Mouse (Mus musculus) lung, adult 18-20 months (tissue): ENCODE data around the gene Slc22a23.
A peak's percentile ranks its signal among the peaks of the same experiment; 100 is the strongest.

ENCODE experiments used
- DNase-seq, 2 experiments: peaks; one replicate each; pipeline ENCODE4 v3.0.0; 2022; ENCODE audit warnings: mixed read lengths in 2 of 2

Slc22a23 gene

DNA sequence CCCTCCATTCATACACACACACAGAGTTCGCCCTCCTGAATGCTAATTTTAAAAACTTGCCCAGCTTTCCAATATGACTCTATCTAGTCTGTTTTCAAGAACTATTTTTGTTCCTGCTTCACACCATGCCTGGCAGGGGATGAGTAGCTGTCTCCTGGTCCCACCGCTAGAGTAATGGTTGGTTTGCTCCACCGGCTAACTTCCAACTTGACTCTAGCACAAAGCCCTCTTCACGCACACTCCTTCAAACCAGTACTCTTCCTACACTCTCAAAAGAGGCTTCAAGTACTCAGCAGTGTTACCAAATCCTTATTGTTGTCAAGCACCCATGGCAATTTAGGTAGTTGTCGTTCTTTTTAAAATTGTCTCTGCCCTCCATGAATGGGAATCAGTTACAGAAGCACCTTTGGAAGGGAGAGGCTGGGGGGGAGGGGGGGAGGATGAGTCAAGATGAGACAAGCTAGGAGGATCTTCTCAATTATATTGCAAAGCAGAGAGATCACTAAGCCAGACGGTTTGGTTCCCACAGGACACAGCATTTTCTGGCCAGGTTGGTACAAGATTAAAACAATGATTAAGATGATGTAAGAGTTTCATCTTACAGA, 2.6 kb downstream of the Slc22a23 start:
- DNase-seq = peak; percentile 21 to 39

- DNase-seq = no peak
Measured at GRCm38 (mm10) chr13:34336895-34337294, 8.1 kb downstream of the Slc22a23 start.

- DNase-seq = no peak
Measured at GRCm38 (mm10) chr13:34334847-34335246, 10.1 kb downstream of the Slc22a23 start.

GRCm38 (mm10) chr13:34332762-34333161, 12.2 kb downstream of the Slc22a23 start:
- DNase-seq = peak; percentile 34 to 59

DNA sequence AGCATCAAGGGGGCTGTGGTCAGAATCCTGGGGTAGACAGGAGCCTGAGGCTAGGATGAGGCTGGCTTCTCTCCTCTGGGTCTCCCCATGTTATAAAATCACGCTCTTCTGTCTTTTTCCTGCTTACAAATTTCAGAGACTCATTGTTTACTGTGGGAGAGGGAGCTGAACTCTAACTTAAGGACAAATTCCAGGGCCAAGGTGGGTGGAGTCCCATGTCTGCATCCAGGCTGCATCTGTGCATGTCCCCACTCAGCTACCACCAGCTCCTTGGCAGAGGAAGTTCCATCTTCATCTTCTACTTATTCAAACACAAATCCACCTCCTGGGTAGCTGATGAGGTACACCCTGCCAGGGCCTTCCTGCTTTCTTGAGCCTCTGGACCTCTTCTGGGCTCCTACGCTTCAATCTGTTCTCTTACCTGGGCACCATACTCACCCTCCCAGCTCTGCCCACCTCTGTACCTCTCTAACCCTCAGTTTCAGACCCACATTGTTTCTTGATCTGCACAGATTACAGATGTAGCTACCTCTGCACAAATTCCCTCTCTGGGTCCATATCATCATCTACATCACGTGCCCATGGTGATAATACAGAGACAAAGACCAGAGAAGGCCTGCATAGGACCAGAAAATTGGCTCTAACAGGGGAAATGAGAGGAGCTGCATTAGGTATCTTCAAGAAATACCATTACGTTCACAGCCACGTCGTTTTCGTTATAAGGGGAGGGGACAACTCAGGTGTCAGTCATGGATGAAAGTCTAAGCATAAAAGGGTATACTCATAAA, 13.4 kb downstream of the Slc22a23 start:
- no peak for DNase-seq

- no peak for DNase-seq
Measured at GRCm38 (mm10) chr13:34329589-34329988, 15.4 kb downstream of the Slc22a23 start.

- no peak for DNase-seq
Measured at GRCm38 (mm10) chr13:34326992-34327391, 18.0 kb downstream of the Slc22a23 start.

DNA sequence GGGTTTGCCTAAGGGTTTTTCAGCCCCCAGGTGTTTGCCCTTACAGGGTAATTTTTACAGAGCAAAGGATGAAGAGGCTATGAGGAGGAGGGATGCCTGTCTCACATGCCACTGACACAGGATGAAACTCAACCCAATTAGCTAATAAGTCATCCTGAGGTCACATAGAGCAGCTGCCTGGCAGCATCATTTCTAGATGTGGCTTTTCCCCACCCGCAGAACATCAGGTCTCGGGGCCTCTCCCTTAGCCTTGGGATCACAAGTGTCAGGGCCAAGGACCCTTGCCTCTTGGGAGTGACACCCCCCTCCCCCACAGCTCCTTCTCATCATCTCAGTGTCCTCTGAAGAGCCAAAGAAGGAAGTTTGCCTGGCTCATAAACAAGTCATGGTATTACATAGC, 21.6 kb downstream of the Slc22a23 start:
- no peak for DNase-seq

DNA sequence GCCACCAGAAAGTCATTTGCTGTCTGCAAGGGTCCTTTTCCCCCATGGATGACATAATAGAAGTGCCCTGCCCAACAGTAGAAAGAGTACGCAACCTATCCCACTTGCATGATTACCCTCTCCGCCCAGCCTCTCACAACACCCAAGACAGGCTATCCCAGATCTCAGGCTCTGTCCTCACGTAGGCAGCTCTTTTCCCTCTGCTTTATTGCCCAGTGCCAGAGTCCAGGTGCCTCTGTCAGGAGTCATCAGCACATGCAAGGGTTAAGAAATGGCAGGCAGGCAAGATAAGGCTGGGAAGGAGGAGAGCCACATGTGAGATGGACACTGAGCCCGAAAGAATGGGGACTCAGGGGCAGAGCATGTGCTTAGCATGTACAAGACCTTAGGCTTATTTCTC, 24.5 kb downstream of the Slc22a23 start:
- no peak for DNase-seq

DNA sequence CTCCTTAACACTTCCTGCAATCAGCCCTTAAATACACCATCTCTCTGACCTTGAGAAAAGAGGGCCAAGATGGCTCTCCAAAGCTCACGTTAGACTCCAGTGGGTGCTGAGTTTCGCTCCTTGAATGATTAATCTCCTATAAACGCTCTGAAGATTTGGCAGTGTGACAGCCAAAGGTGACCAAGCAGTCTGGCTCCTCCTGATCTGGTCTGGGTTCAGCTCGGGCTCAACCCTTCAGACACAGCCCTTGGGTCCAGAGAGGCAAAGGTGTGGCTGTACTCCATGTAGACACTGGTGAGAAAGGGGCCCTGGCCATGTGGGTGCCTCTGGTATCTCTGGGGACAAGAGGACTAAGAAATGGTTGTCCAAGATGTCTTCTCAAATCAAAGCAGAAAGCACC, 27.9 kb downstream of the Slc22a23 start:
- DNase-seq = peak in 1 of 2 experiments; percentile 39

GRCm38 (mm10) chr13:34316511-34316910, 28.5 kb downstream of the Slc22a23 start:
- peak; percentile 31 to 47 for DNase-seq

GRCm38 (mm10) chr13:34313033-34313491, 31.9 kb downstream of the Slc22a23 start:
- peak in 1 of 2 experiments; percentile 39 for DNase-seq

DNA sequence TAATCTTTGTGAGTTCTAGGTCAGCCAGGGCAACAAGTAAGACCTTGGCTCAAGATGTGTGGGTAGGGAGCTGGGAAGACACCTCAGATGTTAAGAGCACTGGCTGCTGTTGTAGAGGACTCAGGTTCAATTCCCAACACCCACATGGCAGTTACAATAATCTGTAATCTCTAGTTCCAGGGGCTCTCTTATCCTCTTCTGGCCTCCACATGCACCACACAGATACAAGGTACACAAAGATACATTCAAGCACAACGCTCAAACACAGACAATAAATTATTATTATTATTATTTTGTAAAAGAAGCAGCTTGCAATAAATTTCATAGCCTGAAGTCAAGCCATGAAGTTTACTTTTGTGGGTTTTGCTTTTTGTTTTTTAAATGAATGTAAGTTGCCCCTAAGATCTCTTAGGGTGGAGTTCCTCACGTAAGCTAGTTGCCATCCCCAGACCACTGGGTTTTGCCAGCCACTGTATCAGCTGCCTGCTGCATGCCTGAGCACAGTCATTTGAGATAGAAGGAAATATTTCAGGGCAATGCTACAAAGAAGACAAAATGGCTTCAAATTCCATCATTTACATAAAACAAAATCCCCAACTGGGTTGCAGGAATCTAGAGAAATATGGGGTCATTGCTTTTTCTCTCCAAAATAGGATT, 32.5 kb downstream of the Slc22a23 start:
- DNase-seq = no peak

DNA sequence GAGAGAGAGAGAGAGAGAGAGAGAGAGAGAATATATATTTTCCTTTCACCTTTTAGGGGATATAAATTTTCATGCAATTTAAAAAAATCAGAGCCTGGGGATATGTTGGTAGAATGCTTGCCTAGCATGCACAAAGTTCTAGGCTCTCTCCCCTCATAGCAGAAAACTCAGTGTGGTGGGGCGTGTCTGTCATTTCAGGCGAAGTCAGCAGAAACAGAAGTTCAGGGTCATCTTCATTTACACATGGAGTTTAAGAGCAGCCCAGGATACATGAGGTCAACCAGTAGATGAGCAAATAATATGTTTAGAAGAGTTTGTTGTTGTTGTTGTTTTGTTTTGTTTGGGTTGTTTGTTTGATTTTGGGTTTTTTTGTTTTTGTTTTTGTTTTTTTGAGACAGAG, 33.4 kb downstream of the Slc22a23 start:
- no peak for DNase-seq

- DNase-seq = no peak
Measured at GRCm38 (mm10) chr13:34308604-34308927, 36.4 kb downstream of the Slc22a23 start.

GRCm38 (mm10) chr13:34307696-34308603, 37.0 kb downstream of the Slc22a23 start:
- DNase-seq = peak in 1 of 2 experiments; percentile 29

- DNase-seq = no peak
Measured at GRCm38 (mm10) chr13:34305964-34306671, 38.9 kb downstream of the Slc22a23 start.

- no peak for DNase-seq
Measured at GRCm38 (mm10) chr13:34304896-34305295, 40.1 kb downstream of the Slc22a23 start.

- no peak for DNase-seq
Measured at GRCm38 (mm10) chr13:34303386-34304016, 41.5 kb downstream of the Slc22a23 start.

- DNase-seq = no peak
Measured at GRCm38 (mm10) chr13:34301585-34301984, 43.4 kb downstream of the Slc22a23 start.
